Mouse (Mus musculus) MEL (cell line): ENCODE measurements around the gene Sde2. TPM values are rescaled to one million over a fixed set of nuclear protein-coding genes. Genes with fewer than 3 reads are reported as not detected.

Experiments used
- DNase-seq: peaks from one replicate; pipeline ENCODE4 v3.0.0; 2011; ENCODE audit warnings: low read depth, low spot score
- H3K27ac ChIP-seq: 2 replicates; pipeline ENCODE4 v1.5.1; 2012; ENCODE audit warnings: low read depth, mild to moderate bottlenecking, control low read depth, low read length, moderate library complexity; ENCODE audit not compliant: control insufficient read depth
- H3K27me3 ChIP-seq, 2 experiments: fragments of 150-350 bp in 1 of 2; sonication (generic) in 1 of 2; 2 replicates each; pipeline ENCODE4 v1.6.1; 2012; ENCODE audit warnings: low read length in 2 of 2, mild to moderate bottlenecking in 2 of 2, improper control_type of control experiment in 1 of 2, moderate library complexity in 1 of 2; ENCODE audit not compliant: insufficient read depth in 2 of 2, control insufficient read depth in 1 of 2
- H3K36me3 ChIP-seq, 2 experiments: 2 replicates each; pipeline ENCODE4 v1.6.1; 2012 to 2014; ENCODE audit warnings: low read length in 2 of 2, improper control_type of control experiment in 1 of 2, inconsistent platforms in 1 of 2, mild to moderate bottlenecking in 1 of 2; ENCODE audit not compliant: insufficient read depth in 2 of 2, control insufficient read depth in 1 of 2
- H3K4me1 ChIP-seq, 2 experiments: fragments of 150-350 bp in 1 of 2; sonication (generic) in 1 of 2; 2 replicates each; pipeline ENCODE4 v1.6.1; 2012; ENCODE audit warnings: low read length in 2 of 2, improper control_type of control experiment in 1 of 2, mild to moderate bottlenecking in 1 of 2; ENCODE audit not compliant: insufficient read depth in 2 of 2, control insufficient read depth in 1 of 2
- H3K4me3 ChIP-seq, 2 experiments: fragments of 150-350 bp in 1 of 2; sonication (generic) in 1 of 2; 2 replicates each; pipeline ENCODE4 v1.5.1; 2012; ENCODE audit warnings: low read depth in 2 of 2, low read length in 2 of 2, mild to moderate bottlenecking in 2 of 2, moderate library complexity in 2 of 2, control low read depth in 1 of 2, improper control_type of control experiment in 1 of 2; ENCODE audit not compliant: control insufficient read depth in 1 of 2, insufficient read depth in 1 of 2
- H3K79me2 ChIP-seq: 2 replicates; pipeline ENCODE4 v1.6.1; 2012; ENCODE audit warnings: mild to moderate bottlenecking, low read length, moderate library complexity; ENCODE audit not compliant: control insufficient read depth, poor library complexity, insufficient read depth
- H3K9ac ChIP-seq: 2 replicates; pipeline ENCODE4 v1.6.1; 2012; ENCODE audit warnings: low read depth, mild to moderate bottlenecking, control low read depth, low read length, moderate library complexity; ENCODE audit not compliant: control insufficient read depth, poor library complexity, severe bottlenecking
- H3K9me3 ChIP-seq: fragments of 150-350 bp; sonication (generic); replicated peaks from 2 replicates; pipeline ENCODE4 v1.6.1; 2012; ENCODE audit warnings: mild to moderate bottlenecking, low read length, improper control_type of control experiment, moderate library complexity; ENCODE audit not compliant: insufficient read depth
- BHLHE40 ChIP-seq: IDR thresholded peaks from 2 replicates; pipeline ENCODE4 v1.6.1; 2012; ENCODE audit warnings: low read depth, mild to moderate bottlenecking, inconsistent platforms, low read length, improper control_type of control experiment, borderline replicate concordance
- E2F4 ChIP-seq: IDR thresholded peaks from 2 replicates; pipeline ENCODE4 v1.6.1; 2011; ENCODE audit warnings: low read depth, low read length, improper control_type of control experiment, borderline replicate concordance
- GABPA ChIP-seq: IDR thresholded peaks from 2 replicates; pipeline ENCODE4 v1.6.1; 2012; ENCODE audit warnings: low read depth, mild to moderate bottlenecking, inconsistent platforms, low read length, improper control_type of control experiment, moderate library complexity
- MAX ChIP-seq: IDR thresholded peaks from 2 replicates; pipeline ENCODE4 v1.6.1; 2011; ENCODE audit warnings: low read length, improper control_type of control experiment
- MAZ ChIP-seq: IDR thresholded peaks from 2 replicates; pipeline ENCODE4 v1.6.1; 2012; ENCODE audit warnings: low read depth, mild to moderate bottlenecking, inconsistent platforms, low read length, improper control_type of control experiment
- MXI1 ChIP-seq: IDR thresholded peaks from 2 replicates; pipeline ENCODE4 v1.6.1; 2011; ENCODE audit warnings: mild to moderate bottlenecking, low read depth, low read length, improper control_type of control experiment
- POLR2A ChIP-seq, 2 experiments: IDR thresholded peaks; 2 replicates each; pipeline ENCODE4 v1.6.1; 2011 to 2012; ENCODE audit warnings: low read length in 2 of 2, mild to moderate bottlenecking in 2 of 2, control low read depth in 1 of 2, improper control_type of control experiment in 1 of 2, low read depth in 1 of 2, moderate library complexity in 1 of 2; ENCODE audit not compliant: control insufficient read depth in 1 of 2, insufficient read depth in 1 of 2, poor library complexity in 1 of 2
- SMC3 ChIP-seq: IDR thresholded peaks from 2 replicates; pipeline ENCODE4 v1.6.1; 2011; ENCODE audit warnings: low read depth, low read length, improper control_type of control experiment
- TAL1 ChIP-seq: IDR thresholded peaks from 2 replicates; pipeline ENCODE4 v1.6.1; 2012; ENCODE audit warnings: mild to moderate bottlenecking, inconsistent platforms, low read length, moderate library complexity, mixed read lengths
- TCF12 ChIP-seq: IDR thresholded peaks from 2 replicates; pipeline ENCODE4 v1.6.1; 2014; ENCODE audit warnings: low read depth, mild to moderate bottlenecking, inconsistent platforms, low read length, improper control_type of control experiment, moderate library complexity
- ZC3H11A ChIP-seq: IDR thresholded peaks from 2 replicates; pipeline ENCODE4 v1.6.1; 2012; ENCODE audit warnings: low read depth, mild to moderate bottlenecking, inconsistent platforms, low read length, improper control_type of control experiment
- ZMIZ1 ChIP-seq: IDR thresholded peaks from 2 replicates; pipeline ENCODE4 v1.6.1; 2012; ENCODE audit warnings: low read depth, mild to moderate bottlenecking, inconsistent platforms, low read length, improper control_type of control experiment, moderate library complexity
- polyA plus RNA-seq, 2 experiments: library from polyadenylated mRNA; stranded (reverse) in 1 of 2; unstranded in 1 of 2; fragments of >175 nt in 1 of 2; fragments of >200 nt in 1 of 2; gene quantifications; 2 replicates each; pipeline versions ENCODE4 v1.2.1 to v1.2.4; 2012; ENCODE audit warnings: low replicate concordance in 2 of 2, low read depth in 1 of 2; ENCODE audit not compliant: insufficient read length in 2 of 2, insufficient read depth in 1 of 2, missing spikeins in 1 of 2
- total RNA-seq: library from RNA; depleted of rRNA; stranded (reverse); fragments of 300-350 nt; gene quantifications from 2 replicates; pipeline ENCODE4 v1.2.3, GENCODE M21; 2012

The Sde2 gene
- total and polyA plus RNA-seq, 3 experiments = 35.5 to 48.0 TPM; not detected in 1

- no peaks in the 10 kb centered on the region for H3K9me3 ChIP-seq
- no peak for TF ChIP-seq ZC3H11A
- TF ChIP-seq BHLHE40 = peak; percentile 16; the same call in 1 of the 2 replicates
- TF ChIP-seq E2F4 = no peak
- TF ChIP-seq GABPA = no peak
- TF ChIP-seq MXI1 = 0 out of 2 replicates have a peak, but pooled peaks have one; percentile 2
- peak in 1 of 2 experiments; percentile 16; a peak in 1 of 4 replicates for TF ChIP-seq POLR2A (IDR thresholded peaks at IDR 0.05; ENCODE audit: control insufficient read depth in 1 of 2, insufficient read depth in 1 of 2, low read depth in 1 of 2, low read length in 2 of 2, poor library complexity in 1 of 2)
- TF ChIP-seq, all 39 proteins: peak for 3
- peak overlapping the region; percentile 33 for H3K27ac ChIP-seq
- no peaks in the 10 kb centered on the region for H3K79me2 ChIP-seq
- peak overlapping the region; percentile 38 to 52 for H3K4me3 ChIP-seq
- peaks cover 0 to 7% of the 10 kb centered on the region in 2 experiments; a peak in 2 of 4 replicates for H3K36me3 ChIP-seq
- H3K4me1 ChIP-seq = peaks cover 0 to 28% of the 10 kb centered on the region in 2 experiments; a peak in 3 of 4 replicates
- H3K27me3 ChIP-seq = peaks cover 0 to 5% of the 10 kb centered on the region in 2 experiments; a peak in 3 of 4 replicates
- H3K9ac ChIP-seq = peak overlapping the region; percentile 42
- DNase-seq = peak; percentile 76
Measured at GRCm38 (mm10) chr1:180830175-180830574, 20.8 kb upstream of the Sde2 start.

DNA sequence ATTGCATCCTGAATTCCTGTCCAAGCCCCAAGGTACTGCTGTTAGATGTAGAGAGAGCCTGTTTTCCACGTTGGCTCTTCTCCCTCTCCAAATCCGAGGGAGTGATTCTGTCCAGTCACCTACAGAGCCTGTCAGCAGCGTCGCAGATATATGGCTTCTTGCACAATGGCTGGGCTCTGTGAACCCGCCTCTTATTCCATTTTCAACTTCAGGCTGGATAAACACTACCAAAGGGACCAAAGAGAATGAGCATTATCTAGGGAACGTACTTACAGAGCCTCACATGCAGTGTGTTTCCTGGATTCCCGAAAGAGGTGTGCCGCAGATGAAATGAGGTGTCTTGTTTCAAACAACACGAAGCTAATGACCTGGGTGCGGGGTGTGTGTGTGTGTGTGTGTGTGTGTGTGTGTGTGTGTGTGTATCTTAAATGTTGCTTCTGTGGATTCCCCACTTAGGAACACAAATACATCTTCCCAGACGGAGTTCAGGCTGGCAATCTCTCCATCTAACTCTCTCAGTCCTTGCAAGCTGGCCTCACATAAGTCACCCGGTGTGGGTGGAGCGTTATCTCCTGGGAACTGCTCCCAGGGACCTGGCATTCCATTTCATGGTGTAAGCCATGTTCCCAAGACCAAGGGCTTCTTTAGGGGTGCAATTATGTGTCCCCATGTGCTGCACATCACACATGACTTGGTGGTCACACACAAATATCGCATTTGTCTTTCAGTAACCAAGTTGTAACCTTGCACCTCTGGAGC, 20.2 kb upstream of the Sde2 start:
- no peaks in the 10 kb centered on the region for H3K9me3 ChIP-seq
- peaks cover 0 to 5% of the 10 kb centered on the region in 2 experiments; a peak in 3 of 4 replicates for H3K27me3 ChIP-seq
- TF ChIP-seq TAL1 (no peak), MAX (no peak), ZC3H11A (no peak), MAZ (no peak), ZMIZ1 (no peak), TCF12 (no peak), SMC3 (no peak)
- H3K4me1 ChIP-seq = peaks cover 0 to 33% of the 10 kb centered on the region in 2 experiments; a peak in 3 of 4 replicates
- DNase-seq = no peak
- no peaks in the 10 kb centered on the region for H3K79me2 ChIP-seq
- H3K36me3 ChIP-seq = peaks cover 0 to 12% of the 10 kb centered on the region in 2 experiments; a peak in 2 of 4 replicates
- no peak overlapping the region for H3K27ac ChIP-seq
- peak overlapping the region; percentile 42; the same call in 1 of the 2 replicates for H3K9ac ChIP-seq
- peak overlapping the region; percentile 1 to 38; a peak in 2 of 4 replicates for H3K4me3 ChIP-seq
